Mouse (Mus musculus) retina, postnatal 7 days (tissue): ENCODE data around the gene Grm5.

Experiments used
- DNase-seq: peaks from one replicate; pipeline ENCODE4 v3.0.0-alpha.2; 2012; ENCODE audit warnings: low read depth, low spot score

Grm5 gene

GRCm38 (mm10) chr7:88159542-88160241 is 575.7 kb downstream of the Grm5 start:
- DNase-seq, result no peak

GRCm38 (mm10) chr7:88161586-88161985 is 577.6 kb downstream of the Grm5 start:
- no peak for DNase-seq
